In the genomic region with DNA sequence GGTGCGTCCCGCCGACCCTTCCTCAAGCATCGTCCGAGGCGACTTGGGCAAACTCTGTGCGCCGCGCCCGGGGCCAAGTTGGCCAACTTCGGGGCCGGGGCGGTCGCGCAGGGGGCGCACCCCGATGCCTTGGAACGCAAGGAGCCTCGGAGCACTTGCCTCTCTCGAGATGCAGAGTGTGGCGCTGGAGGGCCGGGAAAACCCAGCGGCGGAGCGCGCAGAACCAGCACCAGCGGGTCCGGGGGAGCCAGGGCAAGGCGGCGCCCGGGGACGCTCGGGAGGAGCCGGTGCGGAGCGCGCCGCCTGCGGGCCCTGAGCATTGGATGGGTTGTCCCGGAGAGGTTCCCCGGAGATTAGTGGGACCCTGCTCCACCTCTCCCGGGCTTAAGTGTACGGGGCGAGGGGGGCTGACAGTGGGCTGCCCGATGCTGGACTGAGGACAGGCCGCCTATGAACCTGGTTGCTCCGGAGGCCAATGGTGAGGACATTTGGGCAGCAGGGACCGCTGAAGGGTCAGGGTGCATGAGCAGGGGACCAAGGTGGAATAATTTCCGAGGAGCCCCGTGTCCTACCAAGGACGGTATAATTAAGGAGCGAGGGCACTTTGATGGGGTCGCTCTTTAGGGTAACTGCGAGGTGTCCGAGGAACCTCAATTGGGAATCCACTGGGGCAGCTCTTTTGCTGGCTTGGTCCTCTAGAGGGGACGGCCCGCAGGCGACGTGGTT, we compare ENCODE assay signal across 8 mouse cellular contexts. TPM values are rescaled to one million over a fixed set of nuclear protein-coding genes. Genes with fewer than 3 reads are reported as not detected.
A peak's percentile ranks its signal among the peaks of the same experiment; 100 is the strongest.
DNase-seq lines count a peak whose midpoint lies in the region; ATAC-seq and TF ChIP-seq lines count a peak whose summit lies in the region.

No protein-coding gene starts in this region.

- peak overlapping the region; percentile 65 for H3K9ac ChIP-seq in forebrain, embryonic 16.5 days (replicated peaks; ENCODE audit: low read depth, low read length)
- H3K9ac ChIP-seq in hindbrain, embryonic 12.5 days = peak overlapping the region; percentile 68
- 0 out of 2 replicates have a peak overlapping the region, but pooled peaks have one; percentile 9 for H3K9ac ChIP-seq in liver, embryonic 13.5 days

- under 1% methylated on average over 59 of the region's 59 CpGs for WGBS in cerebellum, adult 2 months
- WGBS in forebrain, embryonic 16.5 days = under 1% methylated on average over 59 of the region's 59 CpGs
- under 1% methylated on average over 59 of the region's 59 CpGs for WGBS in hindbrain, embryonic 12.5 days
- WGBS in liver, embryonic 13.5 days (ENCODE audit: insufficient replicate concordance) = 3% methylated on average over 59 of the region's 59 CpGs
- 1% methylated on average over 59 of the region's 59 CpGs for WGBS in olfactory bulb, adult 2 months

- no peak overlapping the region for H3K27ac ChIP-seq in cerebellum, adult 2 months (ENCODE audit: insufficient read depth, low read length)
- H3K27ac ChIP-seq in forebrain, embryonic 16.5 days (ENCODE audit: low read length) = no peak overlapping the region
- peak overlapping the region; percentile 44; the same call in 1 of the 2 replicates for H3K27ac ChIP-seq in hindbrain, embryonic 12.5 days
- no peak overlapping the region for H3K27ac ChIP-seq in liver, embryonic 13.5 days
- no peak overlapping the region for H3K27ac ChIP-seq in olfactory bulb, adult 2 months (ENCODE audit: insufficient read depth, low read depth, low read length)

- TF ChIP-seq POLR2A in cerebellum, adult 2 months (IDR thresholded peaks at IDR 0.05; ENCODE audit: borderline replicate concordance, insufficient read depth, low read length) = no peak
- TF ChIP-seq POLR2A in olfactory bulb, adult 2 months (IDR thresholded peaks at IDR 0.05; ENCODE audit: insufficient read depth, low read depth, low read length) = no peak

- H3K4me3 ChIP-seq in cerebellum, adult 2 months (replicated peaks; ENCODE audit: insufficient read depth, low read depth, low read length) = peak overlapping the region; percentile 56
- peak overlapping the region; percentile 71 for H3K4me3 ChIP-seq in forebrain, embryonic 16.5 days (replicated peaks; ENCODE audit: low read length)
- peak overlapping the region; percentile 65 for H3K4me3 ChIP-seq in hindbrain, embryonic 12.5 days
- H3K4me3 ChIP-seq in liver, embryonic 13.5 days (replicated peaks) = peak overlapping the region; percentile 50
- peak overlapping the region; percentile 61 for H3K4me3 ChIP-seq in olfactory bulb, adult 2 months (ENCODE audit: insufficient read depth, low read depth, low read length)

- H3K4me2 ChIP-seq in forebrain, embryonic 16.5 days (ENCODE audit: low read length) = peak overlapping the region; percentile 98
- peak overlapping the region; percentile 99 for H3K4me2 ChIP-seq in hindbrain, embryonic 12.5 days (replicated peaks)
- H3K4me2 ChIP-seq in liver, embryonic 13.5 days = peak overlapping the region; percentile 60

- no peaks in the 10 kb centered on the region for H3K36me3 ChIP-seq in forebrain, embryonic 16.5 days (ENCODE audit: control insufficient read depth, insufficient read depth)
- no peaks in the 10 kb centered on the region for H3K36me3 ChIP-seq in hindbrain, embryonic 12.5 days
- no peaks in the 10 kb centered on the region for H3K36me3 ChIP-seq in liver, embryonic 13.5 days

- no peaks in the 10 kb centered on the region for H3K27me3 ChIP-seq in cerebellum, adult 2 months (ENCODE audit: control insufficient read depth, insufficient read depth, low read length)
- peaks cover 45% of the 10 kb centered on the region for H3K27me3 ChIP-seq in forebrain, embryonic 16.5 days (replicated peaks; ENCODE audit: control insufficient read depth, insufficient read depth, low read length)
- H3K27me3 ChIP-seq in hindbrain, embryonic 12.5 days = peaks cover 69% of the 10 kb centered on the region
- H3K27me3 ChIP-seq in liver, embryonic 13.5 days = peaks cover 79% of the 10 kb centered on the region

- no peak for ATAC-seq in cerebellum, adult (ENCODE audit: insufficient number of reproducible peaks, low FRiP score, low TSS enrichment)
- peak; percentile 47 for ATAC-seq in forebrain, embryonic 16.5 days
- peak; percentile 39; the same call in 1 of the 2 replicates for ATAC-seq in hindbrain, embryonic 12.5 days (ENCODE audit: low FRiP score)
- ATAC-seq in liver, embryonic 13.5 days (ENCODE audit: low read depth) = no peak
- no peak for ATAC-seq in activated CD4-positive, CD25-positive, alpha-beta regulatory T cell, adult 4 months

- no peaks in the 10 kb centered on the region for H3K4me1 ChIP-seq in cerebellum, adult 2 months (ENCODE audit: control insufficient read depth, insufficient read depth, low read length)
- H3K4me1 ChIP-seq in forebrain, embryonic 16.5 days (replicated peaks; ENCODE audit: control insufficient read depth, insufficient read depth, low read length) = peaks cover 18% of the 10 kb centered on the region
- H3K4me1 ChIP-seq in hindbrain, embryonic 12.5 days = peaks cover 22% of the 10 kb centered on the region
- no peaks in the 10 kb centered on the region; the same call in 1 of the 2 replicates for H3K4me1 ChIP-seq in liver, embryonic 13.5 days (replicated peaks)
- H3K4me1 ChIP-seq in olfactory bulb, adult 2 months (ENCODE audit: control insufficient read depth, insufficient read depth, low read length) = peaks cover 17% of the 10 kb centered on the region

- H3K9me3 ChIP-seq in forebrain, embryonic 16.5 days (ENCODE audit: control insufficient read depth, low read length) = no peaks in the 10 kb centered on the region
- H3K9me3 ChIP-seq in hindbrain, embryonic 12.5 days (replicated peaks) = no peaks in the 10 kb centered on the region
- H3K9me3 ChIP-seq in liver, embryonic 13.5 days (replicated peaks) = no peaks in the 10 kb centered on the region

- no peak for TF ChIP-seq CTCF in cerebellum, adult 2 months (IDR thresholded peaks at IDR 0.05; ENCODE audit: borderline replicate concordance, insufficient read depth, low read depth, low read length)
- no peak for TF ChIP-seq CTCF in olfactory bulb, adult 2 months (IDR thresholded peaks at IDR 0.05; ENCODE audit: insufficient read depth, low read depth, low read length)

- DNase-seq in cerebellum, adult 2 months = peak; percentile 47 to 63
- DNase-seq in adrenal gland, postnatal 10 days = peak; percentile 59
- no peak for DNase-seq in liver, embryonic 13.5 days

RNA-seq across cellular contexts. Expression of gene Adamts2, which starts 0.6 kb away (rescaled TPM):
- polyA plus RNA-seq in cerebellum, adult 2 months (2012; rRNA removed) = 21.1 and 21.7 TPM in 2 replicates
- total RNA-seq in adrenal gland, postnatal 10 days (2021) = 10 to 100 TPM; 17.6 to 19.4 TPM
- polyA plus RNA-seq in forebrain, embryonic 16.5 days (2015; fragmentation: Nextera tagmentation; extraction: Ambion mirVana) = 3.4 and 4.5 TPM in 2 replicates
- 7.1 and 9.0 TPM in 2 replicates for polyA plus RNA-seq in hindbrain, embryonic 12.5 days (2016; fragmentation: Nextera tagmentation; extraction: Ambion mirVana)
- polyA plus RNA-seq in liver, embryonic 13.5 days (2015; fragmentation: Nextera tagmentation; extraction: Ambion mirVana) = 1.4 and 1.6 TPM in 2 replicates
- polyA plus RNA-seq in olfactory bulb, adult 2 months (2012; ENCODE audit: insufficient read depth, insufficient read length, low replicate concordance, missing spikeins) = not detected in 2 replicates
- not detected for polyA plus RNA-seq in activated CD4-positive, CD25-positive, alpha-beta regulatory T cell, adult 4 months (2017; shearing (Covaris generic))

Comparison
In these comparisons a context has a peak if more than half of its experiments do, and no peak if none do; other contexts are left out.
1. ATAC-seq: peak in forebrain, embryonic 16.5 days (single experiment) and hindbrain, embryonic 12.5 days (single experiment); none in cerebellum, adult (single experiment), liver, embryonic 13.5 days (single experiment) and activated CD4-positive, CD25-positive, alpha-beta regulatory T cell, adult 4 months (single experiment).
2. H3K9ac ChIP-seq: peak in every context shown above with its lines; median percentile 68 in hindbrain, embryonic 12.5 days; 65 in forebrain, embryonic 16.5 days; 9 in liver, embryonic 13.5 days.
3. Peak in every context shown above with its lines, with median percentiles within 50 percentile points of each other: H3K4me3 ChIP-seq and H3K4me2 ChIP-seq.